Mouse (Mus musculus): ENCODE data around the gene Gm10801. TPM values are rescaled to one million over a fixed set of nuclear protein-coding genes. Genes with fewer than 3 reads are reported as not detected.

The Gm10801 gene
- 118 TPM for polyA plus RNA-seq (2017; shearing (Covaris generic))

DNA sequence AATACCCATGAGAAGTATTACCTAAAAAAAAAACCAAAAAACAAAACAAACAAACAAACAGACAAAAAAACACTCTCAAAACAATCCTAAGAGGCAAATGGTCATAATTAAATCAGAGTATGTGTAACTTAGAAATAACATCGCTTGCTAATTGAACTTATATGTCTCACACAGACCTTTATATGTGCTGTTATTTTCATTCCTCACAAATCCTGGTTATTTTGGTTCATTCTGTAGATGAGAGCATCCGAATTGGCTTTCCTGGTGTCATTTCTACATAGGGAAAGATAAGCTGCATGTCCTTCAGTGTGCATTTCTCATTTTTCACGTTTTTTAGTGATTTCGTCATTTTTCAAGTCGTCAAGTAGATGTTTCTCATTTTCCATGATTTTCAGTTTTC lies at the start of gene Gm10801:
Gm10801 (plus strand) TSS at position 301 of the 400 bp plus-strand sequence.

DNA sequence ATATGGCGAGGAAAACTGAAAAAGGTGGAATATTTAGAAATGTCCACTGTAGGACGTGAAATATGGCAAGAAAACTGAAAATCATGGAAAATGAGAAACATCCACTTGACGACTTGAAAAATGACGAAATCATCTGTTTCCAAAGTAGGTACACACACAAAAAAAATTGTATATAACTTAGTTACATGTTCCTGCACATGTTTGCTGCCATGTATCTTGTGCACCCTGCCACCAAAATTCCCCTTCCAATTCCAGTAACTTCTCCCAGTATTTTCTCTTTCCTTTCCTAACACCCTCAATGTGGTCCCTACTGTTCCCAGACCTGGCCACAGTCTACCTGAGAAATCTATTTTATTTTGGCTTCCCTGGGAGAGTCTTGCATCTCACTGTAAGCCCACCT lies 5.2 kb downstream of the Gm10801 start, which contains the start of gene Gm10800:
Gm10800 (minus strand) TSS at position 101 of the 400 bp plus-strand sequence.

Other genes starting within 250 kb of the Gm10801 start
- 542 TPM for gene Gm10800, start 5.1 kb downstream of the Gm10801 start, polyA plus RNA-seq (2017; shearing (Covaris generic))